Mouse (Mus musculus): ENCODE data around the gene Swt1. TPM values are rescaled to one million over a fixed set of nuclear protein-coding genes. Genes with fewer than 3 reads are reported as not detected.
A peak's percentile ranks its signal among the peaks of the same experiment; 100 is the strongest.
"Not testable (repeated sequence)": the region's sequence is repeated elsewhere in the genome, so short reads cannot be mapped to it uniquely, and the experiment has no call there.

The Swt1 gene
- total RNA-seq (2021), result 1 to 10 TPM; 8.8 to 9.8 TPM
- long read RNA-seq, experiment 1, partial matches to known transcripts, result 5 of 9 reads
- long read RNA-seq, experiment 1, other reads (novel, unspliced or antisense), result 3 of 9 reads
- long read RNA-seq, experiment 2, partial matches to known transcripts, result 4 of 8 reads
- long read RNA-seq, experiment 2, other reads (novel, unspliced or antisense), result 2 of 8 reads

GRCm38 (mm10) chr1:151428263-151429221, at the start of gene Swt1, which contains the start of gene Trmt1l:
Gene Swt1, minus strand, starts transcription at chr1:151428455.
Gene Trmt1l, plus strand, starts transcription at chr1:151428542.
- peak; percentile 97 to 98 for DNase-seq
- intact Hi-C loops (cut with DNase I), result no loop called here

- intact Hi-C loops (cut with DNase I); DNase-seq: not testable (repeated sequence)
These were observed 44.1 kb upstream of the Swt1 start for GRCm38 (mm10) chr1:151472386-151472785.

DNA sequence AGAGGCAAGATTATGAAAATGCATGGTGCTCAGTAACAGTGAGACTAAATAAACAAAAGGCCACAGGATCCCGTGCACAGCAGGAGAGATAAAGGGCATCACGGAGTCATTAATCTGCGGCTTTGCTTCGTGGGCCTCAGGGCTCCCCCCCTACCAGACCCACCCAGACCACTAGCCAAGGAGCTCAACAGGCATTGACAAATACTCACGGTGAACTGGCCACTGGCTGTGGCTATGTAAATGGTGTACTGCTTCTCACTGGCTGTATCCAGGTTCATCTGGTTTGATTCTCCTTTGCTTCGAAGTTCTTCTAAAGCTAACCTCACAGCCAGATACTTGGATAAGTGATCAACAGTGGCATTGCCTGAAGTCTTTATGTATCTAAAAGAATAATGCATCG, 43.2 kb upstream of the Swt1 start:
- DNase-seq, result no peak
- intact Hi-C loops (cut with DNase I), result no loop called here

DNA sequence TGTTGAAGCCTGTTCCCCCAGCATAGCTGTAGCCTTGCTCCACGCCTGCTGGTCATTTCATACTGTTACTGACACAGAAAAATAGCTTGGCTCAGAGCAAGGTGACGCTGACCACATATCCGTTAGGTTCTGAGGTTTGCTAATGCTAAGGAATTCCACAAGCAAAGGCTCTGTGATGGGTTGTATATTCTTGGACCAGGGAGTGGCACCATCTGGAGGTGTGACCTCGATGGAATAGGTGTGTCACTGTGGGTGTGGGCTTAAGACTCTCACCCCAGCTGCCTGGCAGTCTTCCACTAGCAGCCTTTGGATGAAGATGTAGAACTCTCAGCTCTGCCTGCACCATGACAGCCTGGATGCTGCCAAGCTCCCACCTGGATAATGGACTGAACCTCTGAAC, 38.3 kb upstream of the Swt1 start:
- no peak for DNase-seq
- intact Hi-C loops (cut with DNase I), result no loop called here

- intact Hi-C loops (cut with DNase I), result no loop called here
- no peak for DNase-seq
These were observed 36.7 kb upstream of the Swt1 start for GRCm38 (mm10) chr1:151464914-151465313.

- intact Hi-C loops (cut with DNase I), result no loop called here
- no peak for DNase-seq
These were observed 33.0 kb upstream of the Swt1 start for GRCm38 (mm10) chr1:151461265-151461664.

DNA sequence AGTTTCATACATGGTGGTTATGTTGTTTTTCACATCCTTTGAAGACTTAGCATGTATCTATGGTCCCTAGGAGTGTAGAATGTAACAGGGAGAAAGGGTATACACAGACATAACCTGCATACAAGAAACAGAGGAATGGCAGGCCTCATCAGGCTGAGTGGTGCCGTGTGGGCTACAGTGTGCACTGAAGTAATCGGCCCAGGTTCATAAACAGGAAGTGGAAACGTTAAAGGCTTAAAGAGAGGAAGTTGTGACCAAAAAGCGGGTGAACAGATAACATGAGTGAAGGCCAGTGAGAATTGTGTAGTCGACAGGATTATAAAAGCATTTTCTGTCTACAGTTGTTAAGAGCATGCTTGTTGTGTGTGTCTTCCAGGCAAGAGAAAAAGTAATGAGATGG, 28.8 kb upstream of the Swt1 start:
- no peak for DNase-seq
- intact Hi-C loops (cut with DNase I), result no loop called here

GRCm38 (mm10) chr1:151451946-151452345, 23.7 kb upstream of the Swt1 start:
- intact Hi-C loops (cut with DNase I), result no loop called here
- DNase-seq, result no peak

- DNase-seq, result no peak
- intact Hi-C loops (cut with DNase I), result no loop called here
These were observed 22.6 kb upstream of the Swt1 start for GRCm38 (mm10) chr1:151450851-151451250.

GRCm38 (mm10) chr1:151449866-151450265, 21.6 kb upstream of the Swt1 start:
- intact Hi-C loops (cut with DNase I), result no loop called here
- DNase-seq, result no peak

- intact Hi-C loops (cut with DNase I), result no loop called here
- no peak for DNase-seq
These were observed 7.2 kb upstream of the Swt1 start for GRCm38 (mm10) chr1:151435431-151435830.

DNA sequence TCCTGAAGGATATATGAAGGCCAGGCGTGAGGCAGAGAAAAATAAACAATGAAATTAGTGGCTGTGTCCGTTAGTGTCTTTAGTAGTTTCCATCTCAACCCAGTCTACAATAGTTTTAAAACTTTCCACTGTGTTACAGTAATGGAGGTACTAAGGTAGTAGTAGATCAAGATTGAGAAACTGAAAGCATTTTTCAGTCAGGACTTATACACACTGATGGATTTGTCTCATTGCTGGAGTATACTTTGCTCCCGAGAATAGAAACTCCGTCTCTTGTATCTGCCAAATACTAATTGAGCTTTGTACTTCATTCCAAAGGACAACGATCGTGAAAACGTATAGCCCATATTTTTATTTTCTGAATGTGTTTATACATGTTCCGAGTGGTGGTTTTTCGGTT, 1.1 kb upstream of the Swt1 start:
- no peak for DNase-seq
- intact Hi-C loops (cut with DNase I), result no loop called here

GRCm38 (mm10) chr1:151427888-151428262, 380 bp downstream of the Swt1 start:
- intact Hi-C loops (cut with DNase I), result no loop called here
- no peak for DNase-seq

DNA sequence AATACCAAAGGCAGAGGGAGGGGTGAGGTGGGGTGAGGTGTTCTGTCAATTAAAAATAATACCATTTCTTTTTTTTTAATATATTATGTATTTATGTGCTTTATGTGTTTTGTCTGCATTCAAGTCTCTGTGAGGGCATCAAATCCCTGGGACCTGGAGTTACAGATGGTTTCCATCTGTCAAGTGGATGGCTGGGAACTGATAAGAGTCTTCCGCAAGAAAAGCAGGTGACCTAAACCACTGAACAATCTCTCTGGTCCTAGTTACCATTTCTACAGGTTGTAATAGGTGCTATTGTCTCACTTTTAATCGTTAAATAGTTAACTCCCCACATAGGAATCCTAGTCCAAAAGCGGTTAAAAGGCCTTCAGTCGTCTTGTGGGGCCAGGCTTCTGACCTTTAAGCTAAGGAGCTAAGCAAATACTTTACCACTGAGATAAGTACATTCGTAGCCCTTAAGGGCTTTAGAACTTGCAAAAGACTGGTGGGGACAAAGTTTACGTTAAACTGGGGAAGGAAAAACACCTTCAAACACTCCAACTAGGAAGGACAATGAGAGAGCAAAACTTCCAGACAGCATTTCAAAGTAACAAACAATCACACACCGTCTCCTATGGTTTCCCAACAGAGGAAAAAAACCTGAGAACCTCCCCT, 1.2 kb downstream of the Swt1 start:
- no peak for DNase-seq
- intact Hi-C loops (cut with DNase I), result no loop called here

- intact Hi-C loops (cut with DNase I), result no loop called here
- DNase-seq, result no peak
These were observed 6.1 kb downstream of the Swt1 start for GRCm38 (mm10) chr1:151422178-151422577.

DNA sequence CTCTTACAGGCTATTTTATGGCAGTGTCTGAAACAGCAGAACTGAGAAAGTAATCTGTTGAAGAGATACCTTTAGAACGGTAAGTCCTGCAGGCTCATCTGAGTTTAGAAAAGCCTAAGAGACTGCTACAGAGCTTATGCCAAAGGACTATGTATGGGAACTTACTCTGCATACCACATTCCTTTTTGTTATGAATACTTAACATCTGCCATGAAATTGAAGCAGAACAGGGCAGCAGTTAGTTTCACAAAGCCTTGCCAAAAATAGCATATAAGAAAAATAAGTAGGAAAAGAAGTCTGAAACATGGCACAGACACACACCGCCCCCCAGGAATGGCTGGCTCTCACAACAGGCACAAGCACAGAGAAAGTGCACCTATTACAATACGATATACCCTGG, 18.4 kb downstream of the Swt1 start:
- DNase-seq, result no peak

DNA sequence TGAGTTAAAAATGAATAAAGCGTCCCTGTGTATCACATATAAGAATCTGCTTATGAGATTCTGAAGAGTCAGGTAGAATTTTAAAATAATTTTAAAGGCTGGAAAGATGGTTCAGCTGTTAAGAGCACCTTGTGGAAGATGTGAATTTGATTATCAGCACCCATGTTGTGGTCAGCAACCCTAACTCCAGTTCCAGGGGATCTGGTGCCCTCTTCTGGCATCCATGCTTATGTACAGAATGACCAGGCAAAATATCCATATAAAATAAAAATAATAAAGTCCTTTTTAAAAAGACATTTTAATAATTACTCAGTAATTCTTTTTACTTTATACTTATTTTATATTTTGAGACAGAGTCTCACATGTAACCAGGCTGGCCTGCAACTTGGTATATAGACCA, 38.2 kb downstream of the Swt1 start:
- no peak for DNase-seq
- intact Hi-C loops (cut with DNase I), result no loop called here

More for the DNA sequence above, 18.4 kb downstream of the Swt1 start:
- intact Hi-C loops (cut with DNase I), result no loop called here

DNA sequence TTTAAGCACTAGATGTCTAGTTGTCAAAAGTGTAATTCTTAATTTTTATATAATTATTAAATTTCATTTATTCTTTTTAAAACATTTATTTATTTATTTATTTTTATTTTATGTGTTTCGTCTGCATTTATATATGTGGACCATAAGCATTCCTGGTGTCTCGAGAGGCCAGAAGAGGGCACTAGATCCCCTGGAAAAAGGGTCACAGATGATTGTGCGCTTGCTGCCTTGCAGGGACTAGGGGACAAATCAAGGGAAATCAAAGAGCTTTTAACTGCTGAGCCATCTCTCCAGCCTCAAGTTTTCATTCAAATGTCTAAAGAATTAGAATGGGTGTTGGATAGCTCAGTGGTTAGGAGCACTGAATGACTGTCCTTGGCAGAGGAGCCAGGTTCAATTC, 50.9 kb downstream of the Swt1 start:
- intact Hi-C loops (cut with DNase I), result no loop called here
- no peak for DNase-seq

DNA sequence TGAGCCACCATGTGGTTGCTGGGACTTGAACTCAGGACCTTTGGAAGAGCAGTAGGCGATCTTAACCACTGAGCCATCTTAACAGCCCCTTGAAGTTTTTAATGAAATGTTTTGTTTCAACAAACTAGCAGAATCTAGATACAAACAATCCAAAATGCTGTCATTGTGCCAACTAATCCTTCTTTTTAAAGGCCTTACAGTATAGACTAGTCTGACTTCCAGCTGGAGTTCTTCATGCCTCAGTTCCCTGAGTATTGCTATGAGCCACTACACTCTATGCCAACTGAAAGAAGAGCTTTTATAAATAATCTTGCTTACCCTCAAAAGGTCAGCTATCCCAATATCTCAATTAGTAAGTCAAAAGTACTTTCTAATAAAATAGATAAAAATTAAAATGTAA, 55.4 kb downstream of the Swt1 start:
- intact Hi-C loops (cut with DNase I), result no loop called here
- no peak for DNase-seq

GRCm38 (mm10) chr1:151371543-151371942, 56.7 kb downstream of the Swt1 start:
- intact Hi-C loops (cut with DNase I), result no loop called here

DNA sequence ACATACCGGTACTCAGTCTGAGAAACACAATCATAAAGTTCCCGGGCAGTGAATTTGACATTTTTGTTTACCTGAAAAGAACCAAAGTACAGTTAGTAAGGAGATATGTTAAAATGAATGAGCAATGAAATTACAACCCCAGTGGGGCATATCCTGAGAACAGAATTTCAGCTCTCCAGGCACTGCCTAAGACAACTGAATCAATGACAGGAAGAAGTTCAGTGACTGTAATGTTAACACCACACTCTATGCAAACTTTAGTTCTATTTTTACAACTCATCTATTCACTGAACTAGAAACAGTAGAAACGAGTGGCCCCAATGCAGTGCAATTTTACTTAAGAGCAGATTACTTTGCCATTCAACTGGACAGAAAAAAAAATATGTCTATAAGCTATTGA, 57.7 kb downstream of the Swt1 start:
- no peak for DNase-seq
- intact Hi-C loops (cut with DNase I), result no loop called here

More at GRCm38 (mm10) chr1:151371543-151371942, 56.7 kb downstream of the Swt1 start:
- DNase-seq, result no peak

All from gastrocnemius, postnatal 36 days (tissue).